ENCODE assay signal across 26 mouse cellular contexts in genomic region chr9:101416321-101416720, GRCm38 (mm10).
"Had no signal": no experiment of that assay in that cellular context is flagged by ENCODE, and none has a peak within 500 bp of the region (broad histone marks: within the 10 kb centered on the region; RNA-seq: fewer than 3 reads in every experiment).

No protein-coding gene starts in this region.

- H3K4me1 ChIP-seq: embryonic facial prominence, embryonic 13.5 days; embryonic facial prominence, embryonic 15.5 days; forebrain, embryonic 15.5 days had no signal

- H3K9me3 ChIP-seq: embryonic facial prominence, embryonic 12.5 days; embryonic facial prominence, embryonic 13.5 days; embryonic facial prominence, embryonic 15.5 days; forebrain, embryonic 10.5 days; forebrain, embryonic 12.5 days; forebrain, embryonic 13.5 days; forebrain, embryonic 15.5 days had no signal

- DNase-seq: cerebellum, adult 2 months; cerebellum, adult 8-10 months; cerebellum, adult 9-10 months; cerebellum, adult 9-11 months; cerebellum, postnatal 10 days; cerebellum, postnatal 14 days; cerebellum, postnatal 25 days; cerebellum, postnatal 36 days; embryo, embryonic 11 days; forebrain, postnatal 0 days; gastrocnemius, adult 2 months; gastrocnemius, postnatal 10 days; gastrocnemius, postnatal 14 days; gastrocnemius, postnatal 25 days; gastrocnemius, postnatal 36 days; heart, adult 18-20 months had no signal

- H3K4me3 ChIP-seq: embryonic facial prominence, embryonic 12.5 days; embryonic facial prominence, embryonic 13.5 days; embryonic facial prominence, embryonic 15.5 days; erythroblast, embryonic 14.5 days; forebrain, embryonic 10.5 days; forebrain, embryonic 12.5 days; forebrain, embryonic 13.5 days; forebrain, embryonic 15.5 days; gastrocnemius, adult 2 months had no signal

- H3K36me3 ChIP-seq: embryonic facial prominence, embryonic 12.5 days; embryonic facial prominence, embryonic 13.5 days; embryonic facial prominence, embryonic 15.5 days; forebrain, embryonic 10.5 days; forebrain, embryonic 12.5 days; forebrain, embryonic 15.5 days had no signal

- H3K4me2 ChIP-seq: embryonic facial prominence, embryonic 12.5 days; embryonic facial prominence, embryonic 13.5 days; embryonic facial prominence, embryonic 15.5 days; forebrain, embryonic 12.5 days; forebrain, embryonic 13.5 days; forebrain, embryonic 15.5 days had no signal

- H3K9ac ChIP-seq: embryonic facial prominence, embryonic 12.5 days; embryonic facial prominence, embryonic 13.5 days; embryonic facial prominence, embryonic 15.5 days; forebrain, embryonic 12.5 days; forebrain, embryonic 13.5 days; forebrain, embryonic 15.5 days; forebrain, postnatal 0 days had no signal

- ATAC-seq: forebrain, embryonic 13.5 days; forebrain, embryonic 14.5 days; forebrain, embryonic 15.5 days; forebrain, embryonic 16.5 days; forebrain, postnatal 0 days had no signal

- H3K27me3 ChIP-seq: embryonic facial prominence, embryonic 12.5 days; embryonic facial prominence, embryonic 13.5 days; embryonic facial prominence, embryonic 15.5 days; forebrain, embryonic 12.5 days; forebrain, embryonic 13.5 days; forebrain, embryonic 15.5 days had no signal

- H3K27ac ChIP-seq: embryonic facial prominence, embryonic 12.5 days; embryonic facial prominence, embryonic 13.5 days; embryonic facial prominence, embryonic 15.5 days; forebrain, embryonic 10.5 days; forebrain, embryonic 12.5 days; forebrain, embryonic 13.5 days; forebrain, embryonic 15.5 days; gastrocnemius, adult 2 months had no signal
